Comparison of ENCODE assay signal across 8 mouse cellular contexts in the genomic region with DNA sequence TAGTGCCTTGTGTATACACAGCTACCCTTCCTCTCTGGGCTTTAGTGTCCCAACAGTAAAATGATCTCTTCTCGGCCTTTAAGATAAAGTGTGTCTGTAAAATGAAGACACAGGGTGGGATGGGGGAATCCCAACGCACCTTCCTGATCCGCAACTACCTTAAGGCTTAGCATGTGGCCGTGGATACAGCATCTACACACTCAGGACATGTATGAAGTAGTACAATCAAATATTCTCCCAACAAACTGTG. TPM values are rescaled to one million over a fixed set of nuclear protein-coding genes. Genes with fewer than 3 reads are reported as not detected.
DNase-seq lines count a peak whose midpoint lies in the region; ATAC-seq and TF ChIP-seq lines count a peak whose summit lies in the region.

No protein-coding gene starts in this region.

- TF ChIP-seq POLR2A in liver, adult 2 months (IDR thresholded peaks at IDR 0.05; ENCODE audit: extremely low read depth, insufficient read depth, low read length), result no peak

- H3K27ac ChIP-seq in liver, adult 2 months (replicated peaks; ENCODE audit: insufficient read depth, low read depth, low read length), result no peak overlapping the region
- H3K27ac ChIP-seq in embryonic facial prominence, embryonic 12.5 days, result no peak overlapping the region
- H3K27ac ChIP-seq in intestine, embryonic 16.5 days (ENCODE audit: low read length), result peak overlapping the region; percentile 68
- no peak overlapping the region for H3K27ac ChIP-seq in neural tube, embryonic 13.5 days (replicated peaks)

- 40% methylated on average over 4 of the region's 4 CpGs for WGBS in liver, adult 2 months
- WGBS in embryonic facial prominence, embryonic 12.5 days, result 4% methylated on average over 4 of the region's 4 CpGs
- WGBS in intestine, embryonic 16.5 days, result 2% methylated on average over 4 of the region's 4 CpGs
- 3% methylated on average over 4 of the region's 4 CpGs for WGBS in neural tube, embryonic 13.5 days

- H3K4me3 ChIP-seq in liver, adult 2 months (ENCODE audit: insufficient read depth, low read depth, low read length), result peak overlapping the region; percentile 95
- H3K4me3 ChIP-seq in embryonic facial prominence, embryonic 12.5 days, result peak overlapping the region; percentile 79
- peak overlapping the region; percentile 90 for H3K4me3 ChIP-seq in intestine, embryonic 16.5 days (ENCODE audit: low read length)
- peak overlapping the region; percentile 79 for H3K4me3 ChIP-seq in neural tube, embryonic 13.5 days

- no peaks in the 10 kb centered on the region for H3K9me3 ChIP-seq in embryonic facial prominence, embryonic 12.5 days
- H3K9me3 ChIP-seq in intestine, embryonic 16.5 days (ENCODE audit: control insufficient read depth, low read length), result no peaks in the 10 kb centered on the region
- H3K9me3 ChIP-seq in neural tube, embryonic 13.5 days, result no peaks in the 10 kb centered on the region

- H3K27me3 ChIP-seq in liver, adult 2 months (ENCODE audit: control insufficient read depth, insufficient read depth, low read length), result no peaks in the 10 kb centered on the region
- peaks cover 5% of the 10 kb centered on the region; the same call in 1 of the 2 replicates for H3K27me3 ChIP-seq in embryonic facial prominence, embryonic 12.5 days
- H3K27me3 ChIP-seq in intestine, embryonic 16.5 days (replicated peaks; ENCODE audit: control insufficient read depth, insufficient read depth, low read length), result no peaks in the 10 kb centered on the region
- peaks cover 12% of the 10 kb centered on the region; the same call in 1 of the 2 replicates for H3K27me3 ChIP-seq in neural tube, embryonic 13.5 days

- no peak for TF ChIP-seq CTCF in liver, adult 2 months (IDR thresholded peaks at IDR 0.05; ENCODE audit: low read depth, low read length)

- H3K9ac ChIP-seq in liver, adult 2 months (ENCODE audit: low read depth, low read length), result peak overlapping the region; percentile 98; the same call in 1 of the 2 replicates
- peak overlapping the region; percentile 89 for H3K9ac ChIP-seq in embryonic facial prominence, embryonic 12.5 days
- H3K9ac ChIP-seq in intestine, embryonic 16.5 days (ENCODE audit: low read depth, low read length), result peak overlapping the region; percentile 90
- peak overlapping the region; percentile 83 for H3K9ac ChIP-seq in neural tube, embryonic 13.5 days

- H3K36me3 ChIP-seq in liver, adult 2 months (ENCODE audit: control insufficient read depth, insufficient read depth, low read length), result no peaks in the 10 kb centered on the region
- H3K36me3 ChIP-seq in embryonic facial prominence, embryonic 12.5 days, result no peaks in the 10 kb centered on the region
- H3K36me3 ChIP-seq in intestine, embryonic 16.5 days (ENCODE audit: control insufficient read depth, insufficient read depth, low read length), result no peaks in the 10 kb centered on the region
- no peaks in the 10 kb centered on the region for H3K36me3 ChIP-seq in neural tube, embryonic 13.5 days

- peaks cover 5% of the 10 kb centered on the region; the same call in 1 of the 2 replicates for H3K79me2 ChIP-seq in liver, adult 2 months (ENCODE audit: control insufficient read depth, insufficient read depth, low read length)

- peak; percentile 23 for DNase-seq in liver, adult 2 months (ENCODE audit: extremely low read depth, low read depth, low spot score)
- no peak for DNase-seq in liver
- no peak for DNase-seq in layer of hippocampus, postnatal 25 days (ENCODE audit: extremely low spot score in 1 of 2, low spot score in 1 of 2)
- DNase-seq in frontal cortex, postnatal 25 days (ENCODE audit: low spot score in 2 of 2), result no peak
- DNase-seq in cerebellum, postnatal 25 days, result no peak

- ATAC-seq in embryonic facial prominence, embryonic 12.5 days (ENCODE audit: insufficient number of reproducible peaks, insufficient read depth, low FRiP score, low TSS enrichment), result no peak
- no peak for ATAC-seq in intestine, embryonic 16.5 days
- ATAC-seq in neural tube, embryonic 13.5 days (ENCODE audit: low read depth), result peak; percentile 36

- H3K4me1 ChIP-seq in liver, adult 2 months (ENCODE audit: control insufficient read depth, insufficient read depth, low read length), result peaks cover 11% of the 10 kb centered on the region
- H3K4me1 ChIP-seq in embryonic facial prominence, embryonic 12.5 days, result peaks cover 38% of the 10 kb centered on the region
- peaks cover 11% of the 10 kb centered on the region for H3K4me1 ChIP-seq in intestine, embryonic 16.5 days (ENCODE audit: control insufficient read depth, insufficient read depth, low read length)
- peaks cover 26% of the 10 kb centered on the region for H3K4me1 ChIP-seq in neural tube, embryonic 13.5 days (replicated peaks)

- peak overlapping the region; percentile 96 for H3K4me2 ChIP-seq in embryonic facial prominence, embryonic 12.5 days (replicated peaks)
- H3K4me2 ChIP-seq in intestine, embryonic 16.5 days (ENCODE audit: low read depth, low read length), result peak overlapping the region; percentile 93
- H3K4me2 ChIP-seq in neural tube, embryonic 13.5 days, result peak overlapping the region; percentile 98

RNA-seq across cellular contexts. Expression of a gene that starts 0.7 kb away (rescaled TPM):
- 18.2 and 19.9 TPM in 2 replicates for total RNA-seq in liver, adult 2 months (2014; rRNA removed)
- 27.7 and 33.5 TPM in 2 replicates for polyA plus RNA-seq in liver, adult 2 months (2012; rRNA removed)
- polyA plus RNA-seq in embryonic facial prominence, embryonic 12.5 days (2016; fragmentation: Nextera tagmentation; extraction: Ambion mirVana), result 83.1 and 88.7 TPM in 2 replicates
- 97.4 and 106 TPM in 2 replicates for polyA plus RNA-seq in intestine, embryonic 16.5 days (2015; fragmentation: Nextera tagmentation; extraction: Ambion mirVana)
- polyA plus RNA-seq in neural tube, embryonic 13.5 days (2015; fragmentation: Nextera tagmentation; extraction: Ambion mirVana), result 58.6 and 73.1 TPM in 2 replicates
- total RNA-seq in layer of hippocampus, postnatal 25 days (2021), result 10 to 100 TPM; 77.5 to 83.2 TPM
